Mouse (Mus musculus) erythroblast, embryonic 14.5 days (primary cell): ENCODE measurements around the gene Ccr6. TPM values are rescaled to one million over a fixed set of nuclear protein-coding genes. Genes with fewer than 3 reads are reported as not detected.

Experiments
- H3K27me3 ChIP-seq: 2 replicates; pipeline ENCODE4 v1.6.1; 2012; ENCODE audit warnings: inconsistent platforms; ENCODE audit not compliant: control insufficient read depth
- H3K36me3 ChIP-seq: 2 replicates; pipeline ENCODE4 v1.6.1; 2012; ENCODE audit warnings: mild to moderate bottlenecking, inconsistent platforms; ENCODE audit not compliant: control insufficient read depth
- H3K4me1 ChIP-seq: 2 replicates; pipeline ENCODE4 v1.6.1; 2012; ENCODE audit warnings: inconsistent platforms; ENCODE audit not compliant: control insufficient read depth
- H3K4me3 ChIP-seq: replicated peaks from 2 replicates; pipeline ENCODE3; 2012; ENCODE audit warnings: moderate library complexity, mild to moderate bottlenecking, inconsistent platforms
- H3K9me3 ChIP-seq: 2 replicates; pipeline ENCODE4 v1.6.1; 2012; ENCODE audit warnings: low read length, inconsistent platforms, mixed read lengths; ENCODE audit not compliant: control insufficient read depth
- GATA1 ChIP-seq: IDR thresholded peaks from 2 replicates; pipeline ENCODE4 v1.6.1; 2012; ENCODE audit warnings: low read length, inconsistent platforms, mixed read lengths
- TAL1 ChIP-seq: IDR thresholded peaks from 3 replicates; pipeline ENCODE4 v1.6.1; 2012; ENCODE audit warnings: low read length, inconsistent platforms, mixed read lengths
- polyA plus RNA-seq: library from polyadenylated mRNA; stranded (reverse); fragments of >175 nt; gene quantifications from 2 replicates; pipeline ENCODE4 v1.2.3, GENCODE M21; 2012

Ccr6 gene
- polyA plus RNA-seq, 1 experiment = not detected

DNA sequence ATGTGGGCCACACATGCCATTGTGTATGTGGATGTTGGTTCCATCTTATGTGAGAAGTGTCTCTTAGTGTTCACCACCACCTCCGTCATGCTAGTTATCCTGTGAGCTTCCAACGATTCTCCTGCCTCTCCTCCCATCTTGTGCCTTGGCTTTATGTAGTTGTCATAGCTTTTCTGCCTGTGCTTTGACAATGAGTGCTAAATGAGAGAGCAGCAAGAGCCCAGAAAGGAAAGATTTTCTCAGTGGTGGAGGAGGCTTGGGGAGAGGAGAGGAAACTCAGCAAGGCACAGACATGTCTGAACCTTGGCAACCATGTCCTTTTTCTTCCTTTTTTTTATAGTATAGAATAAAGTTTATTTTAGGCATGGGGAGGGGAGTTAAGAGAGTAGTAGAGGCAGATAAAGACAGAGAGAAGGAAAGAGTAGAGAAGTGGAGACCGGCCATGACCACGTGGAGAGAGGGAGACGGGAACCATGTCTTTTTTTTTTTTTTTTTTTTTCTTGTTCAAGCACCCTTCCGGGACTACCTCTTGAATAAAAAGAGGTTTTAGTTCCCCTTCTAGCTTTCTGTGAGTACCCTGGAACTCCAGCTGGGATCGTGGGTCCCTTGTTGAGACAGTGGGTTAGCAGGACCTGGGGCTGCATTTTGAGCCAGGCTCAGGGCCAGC lies 67.1 kb downstream of the Ccr6 start:
- no peaks in the 10 kb centered on the region for H3K27me3 ChIP-seq
- no peaks in the 10 kb centered on the region for H3K9me3 ChIP-seq
- TF ChIP-seq GATA1 (no peak), TAL1 (no peak)
- H3K4me3 ChIP-seq = no peak overlapping the region
- no peaks in the 10 kb centered on the region for H3K4me1 ChIP-seq
- peaks cover 5% of the 10 kb centered on the region for H3K36me3 ChIP-seq

DNA sequence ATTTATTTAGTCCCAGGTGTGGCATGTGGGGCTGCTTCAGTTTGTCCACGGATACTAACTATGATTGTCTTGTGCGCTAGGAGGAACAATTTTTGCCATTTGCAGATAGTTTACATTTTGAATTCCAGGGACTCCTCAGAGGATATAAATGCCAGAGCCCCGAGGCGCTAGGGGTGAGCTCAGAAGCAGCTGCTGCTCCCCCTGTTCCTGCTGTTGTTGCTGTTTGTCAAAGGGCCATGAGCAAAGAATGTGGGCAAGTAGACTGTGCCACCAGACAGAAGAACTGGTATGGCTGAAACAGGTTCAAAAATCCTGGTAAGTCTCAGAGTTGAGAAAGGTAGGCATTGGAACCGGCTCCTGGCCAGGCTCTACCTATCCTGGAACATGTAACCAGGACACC lies 67.8 kb downstream of the Ccr6 start:
- Histone ChIP-seq H3K36me3 (no peaks in the 10 kb centered on the region), H3K4me1 (no peaks in the 10 kb centered on the region), H3K4me3 (no peak overlapping the region), H3K27me3 (no peaks in the 10 kb centered on the region), H3K9me3 (no peaks in the 10 kb centered on the region)
- TF ChIP-seq GATA1 (no peak), TAL1 (no peak)

DNA sequence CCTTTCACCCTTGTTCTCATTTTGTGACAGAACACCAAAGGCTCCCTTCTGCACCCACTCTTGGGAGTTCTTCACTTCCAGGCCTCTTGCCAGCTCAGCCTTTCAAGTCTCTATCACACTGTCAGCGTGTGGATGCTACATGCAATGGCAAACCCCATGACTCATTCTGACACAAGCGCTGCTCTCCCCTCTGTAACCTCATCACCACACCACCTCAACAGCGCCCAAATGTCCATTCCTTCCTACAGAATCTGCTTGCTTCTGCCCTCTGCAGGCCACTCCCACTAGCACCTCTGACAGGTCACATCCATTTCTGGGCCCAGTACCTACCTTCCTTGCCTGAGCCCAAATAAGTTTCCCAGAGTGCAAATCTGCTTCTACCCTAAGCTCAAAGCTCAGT lies 70.0 kb downstream of the Ccr6 start:
- Histone ChIP-seq H3K36me3 (no peaks in the 10 kb centered on the region), H3K9me3 (no peaks in the 10 kb centered on the region), H3K4me3 (no peak overlapping the region), H3K4me1 (peaks cover 4% of the 10 kb centered on the region), H3K27me3 (no peaks in the 10 kb centered on the region)
- no peak for TF ChIP-seq TAL1
- TF ChIP-seq GATA1 = no peak

Other genes with a start within 250 kb of the Ccr6 start
- not detected in 2 replicates for gene Gm49673, start 88.3 kb upstream of the Ccr6 start, polyA plus RNA-seq
- gene Rnaset2a, start 87.9 kb upstream of the Ccr6 start, polyA plus RNA-seq = 1.3 and 1.5 TPM in 2 replicates
- 0.11 and 0.26 TPM in 2 replicates for gene Fgfr1op, start 70.5 kb upstream of the Ccr6 start, polyA plus RNA-seq
- gene Mpc1, start 46.9 kb downstream of the Ccr6 start, polyA plus RNA-seq = 1.7 and 1.8 TPM in 2 replicates
- gene Sft2d1, start 75.1 kb downstream of the Ccr6 start, polyA plus RNA-seq = 6.2 TPM in 2 replicates
- 0.01 and 0.03 TPM in 2 replicates for gene Prr18, start 101.4 kb downstream of the Ccr6 start, polyA plus RNA-seq
- not detected in 2 replicates for gene T2, start 119.9 kb downstream of the Ccr6 start, polyA plus RNA-seq
- not detected in 2 replicates for gene T, start 198.4 kb downstream of the Ccr6 start, polyA plus RNA-seq